Mouse (Mus musculus): ENCODE results near the gene Dusp7.
A peak's percentile ranks its signal among the peaks of the same experiment; 100 is the strongest.

The Dusp7 gene

GRCm38 (mm10) chr9:106398667-106399311 lies 30.4 kb downstream of the Dusp7 start:
- no peaks in the 10 kb centered on the region; the same call in 1 of the 2 replicates for H3K4me1 ChIP-seq (replicated peaks; ENCODE audit: low read depth, low read length)
- no peaks in the 10 kb centered on the region for H3K9me3 ChIP-seq (ENCODE audit: low read length)
- no peaks in the 10 kb centered on the region for H3K36me3 ChIP-seq (ENCODE audit: insufficient read depth, low read length)
- H3K27me3 ChIP-seq (ENCODE audit: insufficient read depth, low read length), result peaks cover 10% of the 10 kb centered on the region; the same call in 1 of the 2 replicates
- no peak for TF ChIP-seq CTCF (conservative IDR thresholded peaks at IDR 0.05; ENCODE audit: low read length)
- TF ChIP-seq NANOG (IDR thresholded peaks at IDR 0.05; ENCODE audit: borderline replicate concordance, low read length), result no peak
- TF ChIP-seq POU5F1 (IDR thresholded peaks at IDR 0.05; ENCODE audit: borderline replicate concordance, low read length), result no peak
- no peak overlapping the region for H3K4me3 ChIP-seq (replicated peaks; ENCODE audit: low read length)

GRCm38 (mm10) chr9:106399808-106400207 lies 31.4 kb downstream of the Dusp7 start:
- no peak overlapping the region for H3K4me3 ChIP-seq (replicated peaks; ENCODE audit: low read length)
- H3K36me3 ChIP-seq (ENCODE audit: insufficient read depth, low read length), result no peaks in the 10 kb centered on the region
- no peak for TF ChIP-seq CTCF (conservative IDR thresholded peaks at IDR 0.05; ENCODE audit: low read length)
- TF ChIP-seq POU5F1 (IDR thresholded peaks at IDR 0.05; ENCODE audit: borderline replicate concordance, low read length), result no peak
- TF ChIP-seq NANOG (IDR thresholded peaks at IDR 0.05; ENCODE audit: borderline replicate concordance, low read length), result no peak
- H3K27me3 ChIP-seq (ENCODE audit: insufficient read depth, low read length), result peaks cover 10% of the 10 kb centered on the region; the same call in 1 of the 2 replicates
- H3K9me3 ChIP-seq (ENCODE audit: low read length), result no peaks in the 10 kb centered on the region
- no peaks in the 10 kb centered on the region for H3K4me1 ChIP-seq (replicated peaks; ENCODE audit: low read depth, low read length)

- H3K36me3 ChIP-seq (ENCODE audit: insufficient read depth, low read length), result no peaks in the 10 kb centered on the region
- peaks cover 18% of the 10 kb centered on the region for H3K27me3 ChIP-seq (ENCODE audit: insufficient read depth, low read length)
- peaks cover 4% of the 10 kb centered on the region; the same call in 1 of the 2 replicates for H3K4me1 ChIP-seq (replicated peaks; ENCODE audit: low read depth, low read length)
- TF ChIP-seq POU5F1 (IDR thresholded peaks at IDR 0.05; ENCODE audit: borderline replicate concordance, low read length) (no peak), CTCF (conservative IDR thresholded peaks at IDR 0.05; ENCODE audit: low read length) (no peak), NANOG (IDR thresholded peaks at IDR 0.05; ENCODE audit: borderline replicate concordance, low read length) (no peak)
- no peak overlapping the region for H3K4me3 ChIP-seq (replicated peaks; ENCODE audit: low read length)
- no peaks in the 10 kb centered on the region for H3K9me3 ChIP-seq (ENCODE audit: low read length)
Measured at GRCm38 (mm10) chr9:106402149-106402548, 33.7 kb downstream of the Dusp7 start.

- TF ChIP-seq NANOG (IDR thresholded peaks at IDR 0.05; ENCODE audit: borderline replicate concordance, low read length) (no peak), POU5F1 (IDR thresholded peaks at IDR 0.05; ENCODE audit: borderline replicate concordance, low read length) (no peak), CTCF (conservative IDR thresholded peaks at IDR 0.05; ENCODE audit: low read length) (no peak)
- H3K4me3 ChIP-seq (replicated peaks; ENCODE audit: low read length), result no peak overlapping the region
Measured at GRCm38 (mm10) chr9:106402607-106403375, 34.4 kb downstream of the Dusp7 start.

GRCm38 (mm10) chr9:106405275-106405674 lies 36.8 kb downstream of the Dusp7 start:
- no peaks in the 10 kb centered on the region for H3K9me3 ChIP-seq (ENCODE audit: low read length)
- TF ChIP-seq CTCF (conservative IDR thresholded peaks at IDR 0.05; ENCODE audit: low read length), result no peak
- TF ChIP-seq POU5F1 (IDR thresholded peaks at IDR 0.05; ENCODE audit: borderline replicate concordance, low read length), result no peak
- TF ChIP-seq NANOG (IDR thresholded peaks at IDR 0.05; ENCODE audit: borderline replicate concordance, low read length), result no peak
- H3K27me3 ChIP-seq (ENCODE audit: insufficient read depth, low read length), result peaks cover 22% of the 10 kb centered on the region

More at GRCm38 (mm10) chr9:106402607-106403375, 34.4 kb downstream of the Dusp7 start:
- Histone ChIP-seq H3K4me1 (replicated peaks; ENCODE audit: low read depth, low read length) (peaks cover 4% of the 10 kb centered on the region; the same call in 1 of the 2 replicates), H3K27me3 (ENCODE audit: insufficient read depth, low read length) (peaks cover 18% of the 10 kb centered on the region), H3K36me3 (ENCODE audit: insufficient read depth, low read length) (no peaks in the 10 kb centered on the region), H3K9me3 (ENCODE audit: low read length) (no peaks in the 10 kb centered on the region)

GRCm38 (mm10) chr9:106406443-106407078 lies 38.1 kb downstream of the Dusp7 start:
- Histone ChIP-seq H3K4me1 (replicated peaks; ENCODE audit: low read depth, low read length) (peaks cover 4% of the 10 kb centered on the region; the same call in 1 of the 2 replicates), H3K4me3 (replicated peaks; ENCODE audit: low read length) (no peak overlapping the region), H3K36me3 (ENCODE audit: insufficient read depth, low read length) (no peaks in the 10 kb centered on the region), H3K9me3 (ENCODE audit: low read length) (no peaks in the 10 kb centered on the region), H3K27me3 (ENCODE audit: insufficient read depth, low read length) (peaks cover 23% of the 10 kb centered on the region)
- no peak for TF ChIP-seq CTCF (conservative IDR thresholded peaks at IDR 0.05; ENCODE audit: low read length)

More at GRCm38 (mm10) chr9:106405275-106405674, 36.8 kb downstream of the Dusp7 start:
- peaks cover 4% of the 10 kb centered on the region; the same call in 1 of the 2 replicates for H3K4me1 ChIP-seq (replicated peaks; ENCODE audit: low read depth, low read length)
- no peaks in the 10 kb centered on the region for H3K36me3 ChIP-seq (ENCODE audit: insufficient read depth, low read length)
- no peak overlapping the region for H3K4me3 ChIP-seq (replicated peaks; ENCODE audit: low read length)

GRCm38 (mm10) chr9:106409096-106409495 lies 40.7 kb downstream of the Dusp7 start:
- Histone ChIP-seq H3K4me1 (replicated peaks; ENCODE audit: low read depth, low read length) (peaks cover 4% of the 10 kb centered on the region; the same call in 1 of the 2 replicates), H3K36me3 (ENCODE audit: insufficient read depth, low read length) (no peaks in the 10 kb centered on the region), H3K4me3 (replicated peaks; ENCODE audit: low read length) (no peak overlapping the region), H3K27me3 (ENCODE audit: insufficient read depth, low read length) (peaks cover 18% of the 10 kb centered on the region), H3K9me3 (ENCODE audit: low read length) (no peaks in the 10 kb centered on the region)
- TF ChIP-seq CTCF (conservative IDR thresholded peaks at IDR 0.05; ENCODE audit: low read length) (peak; percentile 38; the same call in 1 of the 2 replicates), NANOG (IDR thresholded peaks at IDR 0.05; ENCODE audit: borderline replicate concordance, low read length) (no peak), POU5F1 (IDR thresholded peaks at IDR 0.05; ENCODE audit: borderline replicate concordance, low read length) (no peak)

- no peak overlapping the region for H3K4me3 ChIP-seq (replicated peaks; ENCODE audit: low read length)
- peaks cover 20% of the 10 kb centered on the region for H3K27me3 ChIP-seq (ENCODE audit: insufficient read depth, low read length)
- TF ChIP-seq NANOG (IDR thresholded peaks at IDR 0.05; ENCODE audit: borderline replicate concordance, low read length) (no peak), POU5F1 (IDR thresholded peaks at IDR 0.05; ENCODE audit: borderline replicate concordance, low read length) (no peak), CTCF (conservative IDR thresholded peaks at IDR 0.05; ENCODE audit: low read length) (no peak)
- H3K9me3 ChIP-seq (ENCODE audit: low read length), result no peaks in the 10 kb centered on the region
- no peaks in the 10 kb centered on the region for H3K36me3 ChIP-seq (ENCODE audit: insufficient read depth, low read length)
- peaks cover 4% of the 10 kb centered on the region; the same call in 1 of the 2 replicates for H3K4me1 ChIP-seq (replicated peaks; ENCODE audit: low read depth, low read length)
Measured at GRCm38 (mm10) chr9:106410086-106410650, 41.7 kb downstream of the Dusp7 start.
